Mouse (Mus musculus) neural tube, embryonic 13.5 days (tissue): Measurements from ENCODE around the gene Slc22a23. TPM values are rescaled to one million over a fixed set of nuclear protein-coding genes. Genes with fewer than 3 reads are reported as not detected.

Source experiments
- ATAC-seq: fragments of 200-750 bp; cut with Nextera tagmentation; 2 replicates; pipeline ENCODE4 v1.8.0; 2017; ENCODE audit warnings: low read depth, mild to moderate bottlenecking, moderate TSS enrichment, moderate library complexity
- H3K27ac ChIP-seq: fragments of 300-500 bp; sonication (generic); replicated peaks from 2 replicates; pipeline ENCODE4 v1.5.1; 2015; ENCODE audit warnings: moderate library complexity, mild to moderate bottlenecking, inconsistent platforms
- H3K27me3 ChIP-seq: fragments of 300-500 bp; sonication (generic); 2 replicates; pipeline ENCODE4 v1.6.1; 2015; ENCODE audit warnings: mild to moderate bottlenecking, inconsistent platforms
- H3K36me3 ChIP-seq: fragments of 300-500 bp; sonication (generic); 2 replicates; pipeline ENCODE4 v1.6.1; 2015; ENCODE audit warnings: mild to moderate bottlenecking, inconsistent platforms
- H3K4me1 ChIP-seq: fragments of 300-500 bp; sonication (generic); replicated peaks from 2 replicates; pipeline ENCODE4 v1.6.1; 2015; ENCODE audit warnings: inconsistent platforms
- H3K4me2 ChIP-seq: fragments of 300-500 bp; sonication (generic); 2 replicates; pipeline ENCODE4 v1.6.1; 2015; ENCODE audit warnings: inconsistent platforms, mild to moderate bottlenecking, moderate library complexity
- H3K4me3 ChIP-seq: fragments of 300-500 bp; sonication (generic); 2 replicates; pipeline ENCODE4 v1.5.1; 2015; ENCODE audit warnings: mild to moderate bottlenecking, inconsistent platforms
- H3K9ac ChIP-seq: fragments of 300-500 bp; sonication (generic); 2 replicates; pipeline ENCODE4 v1.6.1; 2015; ENCODE audit warnings: moderate library complexity, mild to moderate bottlenecking, inconsistent platforms
- H3K9me3 ChIP-seq: fragments of 300-500 bp; sonication (generic); 2 replicates; pipeline ENCODE4 v1.6.1; 2016; ENCODE audit warnings: inconsistent platforms
- WGBS: fragments of 180-500 bp; shearing (Covaris S2); methylation state at CpG from one replicate; pipeline ENCODE4 v1.1.7; 2015; 5-methylcytosine and 5-hydroxymethylcytosine counted together
- polyA plus RNA-seq: library from polyadenylated mRNA; unstranded; fragments of >200 nt; fragmentation: Nextera tagmentation; extraction: Ambion mirVana; gene quantifications from 2 replicates; pipeline ENCODE4 v1.2.1, GENCODE M21; 2015

Gene Slc22a23
- polyA plus RNA-seq, 1 experiment from 2014 or later, result 13.4 TPM

DNA sequence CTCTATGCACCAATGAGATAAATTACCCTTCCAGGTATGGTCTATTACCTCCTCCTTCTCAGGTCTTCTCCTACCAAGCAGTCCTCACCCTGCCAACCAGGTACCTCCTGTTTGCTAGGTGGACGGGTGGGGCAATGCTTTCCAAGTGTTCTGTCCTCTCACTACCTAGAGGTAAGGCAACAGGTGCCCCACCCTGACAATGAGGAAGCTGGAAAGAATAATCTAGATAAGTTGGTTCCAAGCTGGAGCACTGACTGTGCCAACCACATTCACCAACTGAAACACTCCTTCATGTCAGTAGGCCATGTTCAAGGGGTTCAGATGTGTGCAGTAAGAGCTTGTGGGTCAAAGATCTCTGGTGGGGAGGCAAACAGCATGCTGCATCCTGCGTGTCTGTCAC is 10.1 kb downstream of the Slc22a23 start:
- Histone ChIP-seq H3K4me2 (no peak overlapping the region), H3K9ac (no peak overlapping the region), H3K9me3 (no peaks in the 10 kb centered on the region), H3K4me3 (no peak overlapping the region), H3K27ac (no peak overlapping the region), H3K27me3 (no peaks in the 10 kb centered on the region), H3K36me3 (peaks cover 5% of the 10 kb centered on the region; the same call in 1 of the 2 replicates), H3K4me1 (peaks cover 32% of the 10 kb centered on the region)
- 90% methylated on average over 2 of the region's 2 CpGs for WGBS
- no peak for ATAC-seq

DNA sequence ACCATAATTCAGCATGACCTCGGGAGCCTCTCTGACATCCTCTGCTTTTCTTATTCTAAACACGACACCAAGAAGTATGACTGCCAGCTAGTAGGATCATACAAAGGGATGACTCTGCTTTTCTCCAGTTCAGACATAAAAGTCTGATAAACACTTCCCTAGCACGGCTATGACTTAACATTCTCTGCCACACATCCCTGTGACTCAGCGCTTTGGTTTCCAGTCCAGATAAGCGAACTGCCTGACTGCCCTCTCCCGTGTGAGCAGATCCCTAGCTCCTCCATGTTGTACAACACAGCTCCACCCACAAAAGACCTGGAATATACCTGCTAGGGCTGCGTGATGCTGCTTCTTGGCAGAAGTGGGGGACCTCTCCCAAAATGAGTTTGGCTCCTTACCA is 12.2 kb downstream of the Slc22a23 start:
- no peaks in the 10 kb centered on the region for H3K27me3 ChIP-seq
- no peaks in the 10 kb centered on the region for H3K9me3 ChIP-seq
- H3K9ac ChIP-seq, result no peak overlapping the region
- H3K36me3 ChIP-seq, result peaks cover 5% of the 10 kb centered on the region; the same call in 1 of the 2 replicates
- ATAC-seq, result 0 out of 2 replicates have a peak, but pooled peaks have one; percentile 34
- WGBS, result 43% methylated on average over 7 of the region's 7 CpGs
- peaks cover 31% of the 10 kb centered on the region for H3K4me1 ChIP-seq
- H3K4me3 ChIP-seq, result no peak overlapping the region
- H3K27ac ChIP-seq, result no peak overlapping the region
- H3K4me2 ChIP-seq, result no peak overlapping the region

DNA sequence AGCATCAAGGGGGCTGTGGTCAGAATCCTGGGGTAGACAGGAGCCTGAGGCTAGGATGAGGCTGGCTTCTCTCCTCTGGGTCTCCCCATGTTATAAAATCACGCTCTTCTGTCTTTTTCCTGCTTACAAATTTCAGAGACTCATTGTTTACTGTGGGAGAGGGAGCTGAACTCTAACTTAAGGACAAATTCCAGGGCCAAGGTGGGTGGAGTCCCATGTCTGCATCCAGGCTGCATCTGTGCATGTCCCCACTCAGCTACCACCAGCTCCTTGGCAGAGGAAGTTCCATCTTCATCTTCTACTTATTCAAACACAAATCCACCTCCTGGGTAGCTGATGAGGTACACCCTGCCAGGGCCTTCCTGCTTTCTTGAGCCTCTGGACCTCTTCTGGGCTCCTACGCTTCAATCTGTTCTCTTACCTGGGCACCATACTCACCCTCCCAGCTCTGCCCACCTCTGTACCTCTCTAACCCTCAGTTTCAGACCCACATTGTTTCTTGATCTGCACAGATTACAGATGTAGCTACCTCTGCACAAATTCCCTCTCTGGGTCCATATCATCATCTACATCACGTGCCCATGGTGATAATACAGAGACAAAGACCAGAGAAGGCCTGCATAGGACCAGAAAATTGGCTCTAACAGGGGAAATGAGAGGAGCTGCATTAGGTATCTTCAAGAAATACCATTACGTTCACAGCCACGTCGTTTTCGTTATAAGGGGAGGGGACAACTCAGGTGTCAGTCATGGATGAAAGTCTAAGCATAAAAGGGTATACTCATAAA is 13.4 kb downstream of the Slc22a23 start:
- Histone ChIP-seq H3K4me1 (peaks cover 31% of the 10 kb centered on the region), H3K9ac (no peak overlapping the region), H3K27ac (no peak overlapping the region), H3K4me3 (no peak overlapping the region), H3K4me2 (no peak overlapping the region), H3K27me3 (no peaks in the 10 kb centered on the region), H3K9me3 (no peaks in the 10 kb centered on the region), H3K36me3 (peaks cover 5% of the 10 kb centered on the region; the same call in 1 of the 2 replicates)
- no peak for ATAC-seq
- WGBS, result 86% methylated on average over 7 of the region's 7 CpGs

DNA sequence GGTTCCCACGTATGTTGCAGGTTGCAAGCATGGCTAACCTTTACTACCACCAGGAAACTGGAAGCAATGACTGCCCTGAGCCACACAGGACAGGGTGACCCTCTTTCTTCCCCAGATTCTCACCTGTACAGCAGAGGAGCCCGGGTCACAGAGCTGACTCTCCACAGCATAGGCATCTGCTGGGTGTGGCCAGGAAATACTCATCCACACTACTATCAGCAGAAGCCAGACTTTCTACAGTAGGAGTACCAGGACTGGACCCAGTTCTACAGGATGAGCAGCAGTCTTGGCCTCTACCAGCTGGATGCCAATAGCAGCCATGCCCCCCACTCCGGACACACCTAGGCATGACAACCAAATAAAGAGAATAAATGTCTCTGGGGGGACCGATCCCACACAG is 15.4 kb downstream of the Slc22a23 start:
- Histone ChIP-seq H3K4me3 (no peak overlapping the region), H3K9ac (no peak overlapping the region), H3K4me1 (peaks cover 31% of the 10 kb centered on the region), H3K27me3 (no peaks in the 10 kb centered on the region), H3K27ac (no peak overlapping the region), H3K4me2 (no peak overlapping the region), H3K36me3 (no peaks in the 10 kb centered on the region), H3K9me3 (no peaks in the 10 kb centered on the region)
- no peak for ATAC-seq
- WGBS, result 90% methylated on average over 4 of the region's 4 CpGs

DNA sequence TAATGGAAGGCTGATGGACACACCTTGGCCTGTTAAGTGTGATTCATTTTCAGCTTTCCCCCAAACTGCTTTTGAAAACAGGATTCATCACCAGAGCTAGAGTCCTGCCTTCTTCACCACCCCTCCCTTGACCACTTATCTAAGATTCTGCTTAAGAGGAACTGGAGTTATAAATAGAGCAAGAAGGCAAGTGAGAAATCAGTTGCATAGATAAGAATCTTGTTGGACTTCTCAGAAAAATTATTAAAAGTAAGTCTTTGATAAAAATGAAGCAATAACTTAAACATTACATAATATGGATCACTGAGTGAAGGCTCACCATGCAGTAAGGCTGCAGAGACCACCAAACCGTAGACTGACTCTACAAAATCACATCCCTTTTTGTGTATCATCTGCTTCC is 18.0 kb downstream of the Slc22a23 start:
- H3K36me3 ChIP-seq, result no peaks in the 10 kb centered on the region
- WGBS, result 97% methylated on average over 1 of the region's 1 CpGs
- peaks cover 24% of the 10 kb centered on the region for H3K4me1 ChIP-seq
- ATAC-seq, result no peak
- H3K9me3 ChIP-seq, result no peaks in the 10 kb centered on the region
- no peak overlapping the region for H3K4me2 ChIP-seq
- no peak overlapping the region for H3K9ac ChIP-seq
- no peak overlapping the region for H3K4me3 ChIP-seq
- no peaks in the 10 kb centered on the region for H3K27me3 ChIP-seq
- H3K27ac ChIP-seq, result no peak overlapping the region

DNA sequence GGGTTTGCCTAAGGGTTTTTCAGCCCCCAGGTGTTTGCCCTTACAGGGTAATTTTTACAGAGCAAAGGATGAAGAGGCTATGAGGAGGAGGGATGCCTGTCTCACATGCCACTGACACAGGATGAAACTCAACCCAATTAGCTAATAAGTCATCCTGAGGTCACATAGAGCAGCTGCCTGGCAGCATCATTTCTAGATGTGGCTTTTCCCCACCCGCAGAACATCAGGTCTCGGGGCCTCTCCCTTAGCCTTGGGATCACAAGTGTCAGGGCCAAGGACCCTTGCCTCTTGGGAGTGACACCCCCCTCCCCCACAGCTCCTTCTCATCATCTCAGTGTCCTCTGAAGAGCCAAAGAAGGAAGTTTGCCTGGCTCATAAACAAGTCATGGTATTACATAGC is 21.6 kb downstream of the Slc22a23 start:
- WGBS, result 71% methylated on average over 2 of the region's 2 CpGs
- Histone ChIP-seq H3K27me3 (no peaks in the 10 kb centered on the region), H3K27ac (no peak overlapping the region), H3K36me3 (no peaks in the 10 kb centered on the region), H3K4me3 (no peak overlapping the region), H3K9ac (no peak overlapping the region), H3K4me1 (0 out of 2 replicates have a peak, but pooled peaks cover 3% of the 10 kb centered on the region), H3K4me2 (no peak overlapping the region), H3K9me3 (no peaks in the 10 kb centered on the region)
- ATAC-seq, result no peak

DNA sequence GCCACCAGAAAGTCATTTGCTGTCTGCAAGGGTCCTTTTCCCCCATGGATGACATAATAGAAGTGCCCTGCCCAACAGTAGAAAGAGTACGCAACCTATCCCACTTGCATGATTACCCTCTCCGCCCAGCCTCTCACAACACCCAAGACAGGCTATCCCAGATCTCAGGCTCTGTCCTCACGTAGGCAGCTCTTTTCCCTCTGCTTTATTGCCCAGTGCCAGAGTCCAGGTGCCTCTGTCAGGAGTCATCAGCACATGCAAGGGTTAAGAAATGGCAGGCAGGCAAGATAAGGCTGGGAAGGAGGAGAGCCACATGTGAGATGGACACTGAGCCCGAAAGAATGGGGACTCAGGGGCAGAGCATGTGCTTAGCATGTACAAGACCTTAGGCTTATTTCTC is 24.5 kb downstream of the Slc22a23 start:
- H3K4me1 ChIP-seq, result 0 out of 2 replicates have a peak, but pooled peaks cover 3% of the 10 kb centered on the region
- no peaks in the 10 kb centered on the region for H3K27me3 ChIP-seq
- H3K9ac ChIP-seq, result no peak overlapping the region
- H3K9me3 ChIP-seq, result no peaks in the 10 kb centered on the region
- ATAC-seq, result no peak
- H3K4me2 ChIP-seq, result no peak overlapping the region
- H3K4me3 ChIP-seq, result no peak overlapping the region
- no peaks in the 10 kb centered on the region for H3K36me3 ChIP-seq
- H3K27ac ChIP-seq, result no peak overlapping the region
- WGBS, result 86% methylated on average over 4 of the region's 4 CpGs

DNA sequence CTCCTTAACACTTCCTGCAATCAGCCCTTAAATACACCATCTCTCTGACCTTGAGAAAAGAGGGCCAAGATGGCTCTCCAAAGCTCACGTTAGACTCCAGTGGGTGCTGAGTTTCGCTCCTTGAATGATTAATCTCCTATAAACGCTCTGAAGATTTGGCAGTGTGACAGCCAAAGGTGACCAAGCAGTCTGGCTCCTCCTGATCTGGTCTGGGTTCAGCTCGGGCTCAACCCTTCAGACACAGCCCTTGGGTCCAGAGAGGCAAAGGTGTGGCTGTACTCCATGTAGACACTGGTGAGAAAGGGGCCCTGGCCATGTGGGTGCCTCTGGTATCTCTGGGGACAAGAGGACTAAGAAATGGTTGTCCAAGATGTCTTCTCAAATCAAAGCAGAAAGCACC is 27.9 kb downstream of the Slc22a23 start:
- ATAC-seq, result no peak
- Histone ChIP-seq H3K36me3 (no peaks in the 10 kb centered on the region), H3K4me3 (no peak overlapping the region), H3K9ac (no peak overlapping the region), H3K27ac (no peak overlapping the region), H3K4me2 (no peak overlapping the region), H3K9me3 (no peaks in the 10 kb centered on the region), H3K27me3 (no peaks in the 10 kb centered on the region), H3K4me1 (no peaks in the 10 kb centered on the region)
- WGBS, result 90% methylated on average over 4 of the region's 4 CpGs

DNA sequence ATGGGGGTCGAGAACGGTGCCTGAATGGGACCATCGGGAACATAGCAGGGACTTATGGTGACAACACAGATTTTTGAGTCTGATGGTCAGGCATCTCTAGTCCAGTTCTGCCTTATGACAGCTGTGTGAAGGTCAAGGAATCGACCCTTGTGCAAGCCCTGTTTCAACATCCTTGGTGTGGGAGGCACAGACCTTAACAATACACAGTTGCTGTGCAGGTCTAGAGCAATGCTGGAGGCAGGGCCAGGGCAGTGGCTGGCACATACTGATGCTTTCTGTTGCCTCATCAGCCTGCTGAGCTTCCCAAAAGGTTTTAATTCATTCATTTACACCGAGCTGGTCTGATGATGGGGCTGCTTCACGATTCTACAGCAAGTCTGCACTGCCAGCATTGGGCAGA is 28.5 kb downstream of the Slc22a23 start:
- H3K27me3 ChIP-seq, result no peaks in the 10 kb centered on the region
- no peak overlapping the region for H3K9ac ChIP-seq
- H3K9me3 ChIP-seq, result no peaks in the 10 kb centered on the region
- ATAC-seq, result no peak
- WGBS, result 86% methylated on average over 6 of the region's 6 CpGs
- H3K4me2 ChIP-seq, result no peak overlapping the region
- H3K4me1 ChIP-seq, result no peaks in the 10 kb centered on the region
- H3K27ac ChIP-seq, result no peak overlapping the region
- H3K36me3 ChIP-seq, result no peaks in the 10 kb centered on the region
- H3K4me3 ChIP-seq, result no peak overlapping the region

DNA sequence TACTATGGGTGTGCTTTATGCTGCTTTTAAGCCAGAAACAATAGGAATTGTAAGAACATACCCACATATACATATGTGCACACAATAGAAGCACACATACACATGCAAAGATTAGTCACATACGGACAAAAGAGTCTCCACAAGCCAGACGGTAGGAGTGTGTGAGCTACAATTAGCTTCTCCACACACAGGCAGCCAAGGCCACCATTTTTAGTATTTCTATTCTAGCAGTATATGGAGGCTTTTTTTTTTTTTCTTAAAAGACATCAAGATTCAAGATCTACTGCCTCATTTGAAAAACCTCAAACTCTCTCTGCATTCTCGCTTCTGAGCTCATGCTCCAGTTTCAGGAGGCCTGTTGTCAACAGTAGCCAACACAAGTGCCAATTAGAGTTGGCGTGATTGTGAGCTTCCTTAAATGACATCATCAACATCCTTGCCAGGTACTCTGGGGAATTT is 31.9 kb downstream of the Slc22a23 start:
- Histone ChIP-seq H3K4me2 (no peak overlapping the region), H3K4me1 (peaks cover 3% of the 10 kb centered on the region; the same call in 1 of the 2 replicates), H3K9ac (no peak overlapping the region), H3K4me3 (no peak overlapping the region), H3K27ac (no peak overlapping the region), H3K36me3 (no peaks in the 10 kb centered on the region), H3K9me3 (no peaks in the 10 kb centered on the region), H3K27me3 (no peaks in the 10 kb centered on the region)
- WGBS, result 61% methylated on average over 4 of the region's 4 CpGs
- ATAC-seq, result no peak

DNA sequence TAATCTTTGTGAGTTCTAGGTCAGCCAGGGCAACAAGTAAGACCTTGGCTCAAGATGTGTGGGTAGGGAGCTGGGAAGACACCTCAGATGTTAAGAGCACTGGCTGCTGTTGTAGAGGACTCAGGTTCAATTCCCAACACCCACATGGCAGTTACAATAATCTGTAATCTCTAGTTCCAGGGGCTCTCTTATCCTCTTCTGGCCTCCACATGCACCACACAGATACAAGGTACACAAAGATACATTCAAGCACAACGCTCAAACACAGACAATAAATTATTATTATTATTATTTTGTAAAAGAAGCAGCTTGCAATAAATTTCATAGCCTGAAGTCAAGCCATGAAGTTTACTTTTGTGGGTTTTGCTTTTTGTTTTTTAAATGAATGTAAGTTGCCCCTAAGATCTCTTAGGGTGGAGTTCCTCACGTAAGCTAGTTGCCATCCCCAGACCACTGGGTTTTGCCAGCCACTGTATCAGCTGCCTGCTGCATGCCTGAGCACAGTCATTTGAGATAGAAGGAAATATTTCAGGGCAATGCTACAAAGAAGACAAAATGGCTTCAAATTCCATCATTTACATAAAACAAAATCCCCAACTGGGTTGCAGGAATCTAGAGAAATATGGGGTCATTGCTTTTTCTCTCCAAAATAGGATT is 32.5 kb downstream of the Slc22a23 start:
- 87% methylated on average over 2 of the region's 2 CpGs for WGBS
- Histone ChIP-seq H3K9me3 (no peaks in the 10 kb centered on the region), H3K27ac (no peak overlapping the region), H3K4me2 (no peak overlapping the region), H3K4me3 (no peak overlapping the region), H3K9ac (no peak overlapping the region), H3K27me3 (no peaks in the 10 kb centered on the region), H3K36me3 (no peaks in the 10 kb centered on the region), H3K4me1 (peaks cover 9% of the 10 kb centered on the region; the same call in 1 of the 2 replicates)
- ATAC-seq, result no peak

DNA sequence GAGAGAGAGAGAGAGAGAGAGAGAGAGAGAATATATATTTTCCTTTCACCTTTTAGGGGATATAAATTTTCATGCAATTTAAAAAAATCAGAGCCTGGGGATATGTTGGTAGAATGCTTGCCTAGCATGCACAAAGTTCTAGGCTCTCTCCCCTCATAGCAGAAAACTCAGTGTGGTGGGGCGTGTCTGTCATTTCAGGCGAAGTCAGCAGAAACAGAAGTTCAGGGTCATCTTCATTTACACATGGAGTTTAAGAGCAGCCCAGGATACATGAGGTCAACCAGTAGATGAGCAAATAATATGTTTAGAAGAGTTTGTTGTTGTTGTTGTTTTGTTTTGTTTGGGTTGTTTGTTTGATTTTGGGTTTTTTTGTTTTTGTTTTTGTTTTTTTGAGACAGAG is 33.4 kb downstream of the Slc22a23 start:
- Histone ChIP-seq H3K4me2 (no peak overlapping the region), H3K9me3 (no peaks in the 10 kb centered on the region), H3K4me3 (no peak overlapping the region), H3K9ac (no peak overlapping the region), H3K36me3 (no peaks in the 10 kb centered on the region), H3K27me3 (no peaks in the 10 kb centered on the region), H3K27ac (no peak overlapping the region), H3K4me1 (peaks cover 15% of the 10 kb centered on the region; the same call in 1 of the 2 replicates)
- ATAC-seq, result no peak
- 84% methylated on average over 2 of the region's 2 CpGs for WGBS
